Mouse (Mus musculus) skeletal muscle tissue, adult 2 months (tissue): ENCODE results near the gene Tcaf3.

Experiments used
- DNase-seq: peaks from one replicate; pipeline ENCODE4 v3.0.0-alpha.2; 2012; ENCODE audit warnings: low read depth, low spot score

Gene Tcaf3

DNA sequence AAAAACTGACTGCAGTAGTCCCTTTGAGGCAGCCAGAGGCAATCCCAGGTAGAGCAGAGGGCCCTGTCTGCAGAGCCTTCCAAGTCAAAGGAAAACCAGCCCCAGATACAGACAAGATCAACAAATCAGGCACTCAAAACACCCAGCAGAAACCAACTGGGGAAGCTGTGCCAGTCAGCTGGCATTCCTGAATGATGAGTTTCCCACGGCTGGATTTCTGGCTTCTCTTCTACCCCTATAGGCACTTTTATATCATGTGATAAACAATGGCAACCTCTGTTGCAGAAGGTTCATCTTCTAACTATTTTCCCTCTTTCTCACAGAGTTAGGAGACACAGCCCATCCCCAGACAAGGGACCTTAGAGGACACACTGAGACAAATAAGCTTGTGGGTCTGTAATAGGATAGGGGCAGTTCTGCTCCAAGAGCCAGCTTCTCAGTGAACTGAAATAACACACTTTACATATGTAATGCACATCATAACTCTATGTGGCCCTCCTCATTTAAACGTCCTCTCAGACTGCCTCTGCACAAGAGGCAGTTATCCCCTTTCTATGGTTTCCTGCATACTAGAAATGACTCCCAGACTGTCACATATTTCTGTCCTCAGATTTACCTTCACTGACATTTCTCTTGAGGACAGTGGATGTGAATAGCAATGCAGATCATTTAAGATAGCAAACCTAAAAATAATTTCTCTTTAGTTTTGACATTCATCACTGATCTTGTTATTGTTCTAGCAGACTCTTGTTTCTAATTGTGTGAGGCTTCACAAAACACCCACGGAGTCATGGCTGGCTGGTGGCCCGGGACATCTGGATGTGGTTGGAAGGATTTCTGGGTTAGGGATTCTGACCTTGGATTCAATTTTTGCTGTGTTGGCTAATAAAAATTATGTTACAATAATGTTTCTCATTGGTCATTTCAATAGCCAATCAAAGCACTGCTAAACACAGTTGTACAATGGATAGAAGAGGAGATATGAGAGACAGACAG lies 55.2 kb downstream of the Tcaf3 start:
- DNase-seq, result peak; percentile 50

DNA sequence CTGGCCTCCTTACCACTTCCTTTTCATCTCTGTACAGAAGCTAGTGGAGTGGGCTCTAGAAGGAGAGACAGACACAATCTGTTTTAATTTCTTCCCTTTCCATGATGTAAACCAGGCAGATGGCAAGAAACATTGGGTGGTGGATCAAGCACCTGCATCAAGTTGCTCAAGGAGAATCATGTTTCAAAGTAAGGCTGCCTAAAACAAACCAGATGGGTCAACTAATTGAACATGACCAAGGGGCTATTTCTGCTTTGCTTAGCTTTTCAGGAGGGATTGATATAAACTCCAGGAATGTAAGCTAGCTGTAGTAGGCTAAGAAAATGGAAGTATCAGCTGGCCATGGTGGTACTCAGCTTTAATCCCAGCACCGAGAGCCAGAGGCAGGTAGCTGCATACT lies 56.8 kb downstream of the Tcaf3 start:
- DNase-seq, result no peak

DNA sequence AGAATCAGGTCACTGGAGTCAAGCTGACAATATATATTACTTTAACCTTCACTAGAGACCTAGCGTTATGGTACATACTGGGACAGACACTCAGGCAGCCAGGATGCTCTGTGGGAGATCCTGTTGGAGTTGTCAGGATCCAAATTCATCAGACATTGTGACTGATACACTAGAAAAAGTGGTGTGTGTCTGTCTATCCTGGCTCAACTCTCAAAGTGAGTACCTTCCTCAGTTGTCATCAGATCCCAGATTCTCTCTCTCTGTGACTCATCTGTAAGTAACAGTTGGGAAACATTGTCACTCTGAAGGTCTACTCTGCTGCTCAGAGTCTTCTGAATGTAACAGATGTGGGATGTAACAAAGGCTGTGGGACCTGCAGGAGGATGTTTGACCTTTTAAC lies 57.8 kb downstream of the Tcaf3 start:
- no peak for DNase-seq
